Mouse (Mus musculus) hematopoietic multipotent progenitor cell, adult 10-12 weeks (in vitro differentiated cells): Measurements from ENCODE around the gene Trip4. TPM values are rescaled to one million over a fixed set of nuclear protein-coding genes. Genes with fewer than 3 reads are reported as not detected.

ENCODE experiments used
- polyA plus RNA-seq: library from polyadenylated mRNA; stranded (reverse); fragments of >175 nt; gene quantifications from 2 replicates; pipeline ENCODE4 v1.2.3, GENCODE M21; 2012; ENCODE audit warnings: low replicate concordance

Trip4 gene
- polyA plus RNA-seq = 3.0 and 3.7 TPM in 2 replicates

GRCm38 (mm10) chr9:65908394-65909300, at the start of gene Trip4, which contains the start of gene Csnk1g1:
Gene Trip4, minus strand, starts transcription at chr9:65908794.
Gene Csnk1g1, plus strand, starts transcription at chr9:65908924.

DNA sequence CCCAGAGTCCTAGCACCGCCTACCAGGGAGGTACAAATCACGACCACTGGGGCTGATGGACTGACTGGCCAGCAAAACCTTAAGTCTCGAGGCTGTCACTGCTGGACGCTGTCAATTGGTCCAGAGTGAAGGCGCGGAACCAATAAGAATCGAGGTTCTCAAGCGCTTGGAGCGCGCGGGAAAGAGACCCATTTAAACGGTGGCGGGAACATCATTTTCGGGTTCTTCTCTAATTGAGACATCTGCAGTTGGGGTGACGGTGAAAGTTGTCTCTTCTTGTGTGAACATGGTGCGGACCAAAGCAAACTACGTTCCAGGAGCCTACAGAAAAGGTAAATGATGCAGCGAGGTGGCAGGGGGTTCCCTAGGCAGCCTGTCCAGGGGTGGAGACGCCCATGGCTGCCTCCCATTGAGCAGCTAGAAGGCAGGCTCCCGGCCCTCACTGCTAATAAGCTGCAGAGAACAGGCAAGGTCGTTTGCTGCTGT, 18.4 kb downstream of the Trip4 start, which contains the start of gene Pclaf:
Gene Pclaf (plus strand): TSS at position 95 of the 486 bp plus-strand sequence.

DNA sequence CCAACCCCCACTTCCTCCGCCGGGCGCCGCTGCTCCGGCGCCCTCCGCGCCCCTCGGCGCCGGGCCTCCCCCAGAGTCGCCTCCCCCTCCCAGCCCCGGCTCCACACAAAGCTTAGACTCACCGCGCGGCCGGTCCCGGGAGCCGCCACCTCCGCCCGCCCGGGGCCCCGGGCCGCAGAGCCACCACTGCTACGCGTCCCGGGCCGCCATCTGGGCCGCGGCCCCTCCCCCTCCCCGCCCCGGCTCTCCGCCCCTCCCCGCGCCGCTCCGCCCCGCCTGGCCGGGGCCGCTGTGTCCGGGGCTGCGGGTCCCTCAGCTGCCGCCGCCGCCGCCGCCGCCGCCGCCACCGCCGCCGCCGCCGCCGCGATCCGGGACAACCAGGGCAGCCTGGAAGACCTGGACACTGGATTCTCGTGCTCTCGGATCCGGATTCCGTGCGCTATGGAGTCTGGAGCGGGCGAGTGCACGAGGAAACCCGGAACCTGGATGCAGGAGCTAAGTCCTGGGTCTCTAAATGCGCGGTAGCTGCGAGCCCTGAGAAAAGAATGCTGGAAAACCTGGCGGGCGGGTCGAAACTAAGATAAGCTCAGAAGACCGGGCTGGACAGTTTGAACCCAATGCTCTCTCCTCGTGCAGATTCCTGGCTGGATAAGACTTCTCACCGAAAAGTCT, 81.1 kb downstream of the Trip4 start, which contains the start of gene Zfp609:
Gene Zfp609 (minus strand): TSS at position 221 of the 672 bp plus-strand sequence.

Other genes starting within 250 kb of the Trip4 start
- 74.6 and 178 TPM in 2 replicates for gene Oaz2, start 240.8 kb downstream of the Trip4 start, polyA plus RNA-seq
- 10.9 and 38.0 TPM in 2 replicates for gene Zfp609, start 81.2 kb downstream of the Trip4 start, polyA plus RNA-seq
- 0.84 and 1.4 TPM in 2 replicates for gene Pclaf, start 18.6 kb downstream of the Trip4 start, polyA plus RNA-seq
- 16.4 and 31.7 TPM in 2 replicates for gene Csnk1g1, start 130 bp upstream of the Trip4 start, polyA plus RNA-seq
- 32.6 and 166 TPM in 2 replicates for gene Ppib, start 151.4 kb upstream of the Trip4 start, polyA plus RNA-seq
- gene Snx22, start 160.9 kb upstream of the Trip4 start, polyA plus RNA-seq = 2.4 and 13.5 TPM in 2 replicates
- gene Snx1, start 217.8 kb upstream of the Trip4 start, polyA plus RNA-seq = 162 and 365 TPM in 2 replicates
- gene Ciao2a, start 217.8 kb upstream of the Trip4 start, polyA plus RNA-seq = 4.9 and 14.4 TPM in 2 replicates
- 5.3 and 5.6 TPM in 2 replicates for gene Dapk2, start 249.4 kb upstream of the Trip4 start, polyA plus RNA-seq